Mouse (Mus musculus) bone marrow, adult 2 months (tissue): ENCODE results near the gene Ndufa4.

Source experiments
- CTCF ChIP-seq: fragments of 200-500 bp; IDR thresholded peaks from 2 replicates; pipeline ENCODE4 v1.5.1; 2011; ENCODE audit warnings: low read length, control low read depth; ENCODE audit not compliant: control insufficient read depth, insufficient read depth
- POLR2A ChIP-seq: fragments of 200-500 bp; IDR thresholded peaks from 2 replicates; pipeline ENCODE4 v1.6.1; 2011; ENCODE audit warnings: low read depth, mild to moderate bottlenecking, control low read depth, low read length, borderline replicate concordance; ENCODE audit not compliant: control insufficient read depth

DNA sequence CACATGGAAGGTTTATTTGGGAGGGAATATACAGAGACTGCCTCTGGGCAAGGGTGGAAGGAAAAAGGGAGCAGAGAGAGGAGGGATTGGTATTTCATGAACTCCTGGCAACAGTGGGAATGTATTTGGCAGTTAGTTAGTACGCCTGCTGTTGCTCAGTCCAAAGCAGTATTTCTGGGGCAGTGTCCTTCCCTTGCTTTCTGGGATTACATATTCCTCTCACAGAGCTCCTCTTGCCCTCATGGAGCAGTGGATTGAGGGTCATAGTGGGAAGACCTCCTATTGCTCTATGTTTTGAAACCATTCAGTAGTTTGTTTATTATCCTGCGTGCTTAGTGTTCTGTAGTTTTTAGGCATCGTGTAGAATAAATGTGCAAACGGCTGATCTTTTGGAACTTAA lies 34.8 kb upstream of the Ndufa4 start:
- TF ChIP-seq CTCF = no peak
- TF ChIP-seq POLR2A = no peak
